Mouse (Mus musculus) lung, postnatal 0 days (tissue): ENCODE measurements around the gene Bahcc1.

Source experiments
- CTCF ChIP-seq: IDR thresholded peaks from 2 replicates; pipeline ENCODE4 v1.5.1; 2016; ENCODE audit warnings: antibody characterized with exemption, mild to moderate bottlenecking
- EP300 ChIP-seq: IDR thresholded peaks from 2 replicates; pipeline ENCODE4 v1.6.1; 2016; ENCODE audit warnings: antibody characterized with exemption, mild to moderate bottlenecking, control low read depth

DNA sequence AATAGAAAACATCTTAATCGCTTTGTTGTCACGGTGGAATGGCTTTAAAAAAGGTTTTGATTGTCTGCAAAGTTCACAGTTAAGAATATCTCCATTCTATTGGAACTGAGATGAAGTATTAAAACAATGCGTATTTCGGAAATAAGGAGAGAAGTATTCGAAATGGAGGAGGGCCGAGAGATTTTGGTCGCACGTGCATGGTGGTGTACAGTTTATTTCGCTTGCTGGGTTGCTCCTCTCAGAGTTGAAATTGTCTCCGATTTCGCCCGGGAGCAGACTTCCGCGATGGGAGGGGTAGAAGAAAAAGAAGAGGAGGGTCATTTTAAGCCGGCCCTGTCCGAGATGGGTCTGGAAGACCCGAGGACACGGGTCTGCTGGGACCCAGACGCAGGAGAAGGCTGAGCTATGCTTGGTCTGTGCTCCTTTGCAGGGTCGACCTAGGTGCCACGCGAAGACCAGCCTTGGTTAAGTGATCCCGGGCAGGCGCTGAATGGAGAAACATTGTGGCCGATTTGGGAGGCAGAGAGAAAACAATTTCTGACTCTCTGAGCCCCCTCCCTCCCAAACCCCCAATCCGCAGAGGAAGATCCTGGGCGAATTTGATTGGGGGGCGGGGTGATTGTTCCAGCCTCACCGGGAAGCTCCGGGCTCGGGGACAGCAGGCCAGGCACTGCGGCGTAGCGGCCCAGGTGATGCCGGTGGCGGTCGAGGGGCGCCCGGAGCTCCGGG lies 2.8 kb downstream of the Bahcc1 start:
- no peak for TF ChIP-seq CTCF
- no peak for TF ChIP-seq EP300
